11 mouse cellular contexts compared by ENCODE assay signal in genomic region chr7:46839861-46840260, GRCm38 (mm10). TPM values are rescaled to one million over a fixed set of nuclear protein-coding genes. Genes with fewer than 3 reads are reported as not detected.
A peak's percentile ranks its signal among the peaks of the same experiment; 100 is the strongest.
DNase-seq lines count a peak whose midpoint lies in the region; ATAC-seq and TF ChIP-seq lines count a peak whose summit lies in the region.
"Had no signal": no experiment of that assay in that cellular context is flagged by ENCODE, and none has a peak within 500 bp of the region (broad histone marks: within the 10 kb centered on the region; RNA-seq: fewer than 3 reads in every experiment).

No protein-coding gene starts in this region.

- TF ChIP-seq POLR2A in cerebellum, adult 2 months (IDR thresholded peaks at IDR 0.05; ENCODE audit: borderline replicate concordance, insufficient read depth, low read length): no peak
- no peak for TF ChIP-seq POLR2A in kidney, adult 2 months (IDR thresholded peaks at IDR 0.05; ENCODE audit: low read depth, low read length)
- no peak for TF ChIP-seq POLR2A in lung, adult 2 months (IDR thresholded peaks at IDR 0.05; ENCODE audit: borderline replicate concordance, extremely low read depth, low read depth, low read length)

- TF ChIP-seq EP300 in lung, postnatal 0 days (IDR thresholded peaks at IDR 0.05): no peak
- no peak for TF ChIP-seq EP300 in stomach, postnatal 0 days (optimal IDR thresholded peaks at IDR 0.05)

- no peak overlapping the region for H3K4me3 ChIP-seq in cerebellum, adult 2 months (replicated peaks; ENCODE audit: insufficient read depth, low read depth, low read length)
- no peak overlapping the region for H3K4me3 ChIP-seq in kidney, adult 2 months (ENCODE audit: insufficient read depth, low read depth, low read length)
- H3K4me3 ChIP-seq in lung, postnatal 0 days (ENCODE audit: low read depth, low read length): no peak overlapping the region
- no peak overlapping the region for H3K4me3 ChIP-seq in lung, adult 2 months (replicated peaks; ENCODE audit: extremely low read depth, low read depth, low read length)
- no peak overlapping the region for H3K4me3 ChIP-seq in stomach, postnatal 0 days (ENCODE audit: low read depth, low read length)
- H3K4me3 ChIP-seq in forebrain, embryonic 16.5 days (replicated peaks; ENCODE audit: low read length): no peak overlapping the region
- H3K4me3 ChIP-seq: forebrain, embryonic 15.5 days had no signal

- ATAC-seq in lung, postnatal 0 days: no peak
- ATAC-seq in stomach, postnatal 0 days (ENCODE audit: low FRiP score, low TSS enrichment): no peak
- ATAC-seq in forebrain, embryonic 16.5 days: no peak

- H3K27me3 ChIP-seq in cerebellum, adult 2 months (ENCODE audit: control insufficient read depth, insufficient read depth, low read length): no peaks in the 10 kb centered on the region
- H3K27me3 ChIP-seq in kidney, adult 2 months (replicated peaks; ENCODE audit: control insufficient read depth, insufficient read depth, low read length): no peaks in the 10 kb centered on the region
- H3K27me3 ChIP-seq in lung, postnatal 0 days (replicated peaks; ENCODE audit: insufficient read depth, low read length): no peaks in the 10 kb centered on the region
- H3K27me3 ChIP-seq in stomach, postnatal 0 days (ENCODE audit: control insufficient read depth, insufficient read depth, low read length): no peaks in the 10 kb centered on the region
- no peaks in the 10 kb centered on the region; the same call in 1 of the 2 replicates for H3K27me3 ChIP-seq in forebrain, embryonic 16.5 days (replicated peaks; ENCODE audit: control insufficient read depth, insufficient read depth, low read length)
- H3K27me3 ChIP-seq: forebrain, embryonic 15.5 days had no signal

- TF ChIP-seq CTCF in cerebellum, adult 2 months (IDR thresholded peaks at IDR 0.05; ENCODE audit: borderline replicate concordance, insufficient read depth, low read depth, low read length): no peak
- no peak for TF ChIP-seq CTCF in kidney, adult 2 months (conservative IDR thresholded peaks at IDR 0.05; ENCODE audit: insufficient read depth, insufficient read length, low read depth, low read length)
- no peak for TF ChIP-seq CTCF in lung, postnatal 0 days (IDR thresholded peaks at IDR 0.05)
- TF ChIP-seq CTCF in lung, adult 2 months (IDR thresholded peaks at IDR 0.05; ENCODE audit: insufficient read depth, low read length): no peak
- no peak for TF ChIP-seq CTCF in stomach, postnatal 0 days (IDR thresholded peaks at IDR 0.05; ENCODE audit: low read depth)

- 91% methylated on average over 5 of the region's 5 CpGs for WGBS in cerebellum, adult 2 months
- 65% methylated on average over 5 of the region's 5 CpGs for WGBS in kidney, adult 2 months
- WGBS in lung, postnatal 0 days: 66% methylated on average over 5 of the region's 5 CpGs
- 70% methylated on average over 5 of the region's 5 CpGs for WGBS in lung, adult 2 months
- 49% methylated on average over 5 of the region's 5 CpGs for WGBS in stomach, postnatal 0 days
- WGBS in forebrain, embryonic 16.5 days: 66% methylated on average over 5 of the region's 5 CpGs

- H3K9ac ChIP-seq in lung, postnatal 0 days (replicated peaks; ENCODE audit: low read depth): no peak overlapping the region
- no peak overlapping the region for H3K9ac ChIP-seq in stomach, postnatal 0 days (ENCODE audit: low read length)
- H3K9ac ChIP-seq in forebrain, embryonic 16.5 days (replicated peaks; ENCODE audit: low read depth, low read length): no peak overlapping the region
- H3K9ac ChIP-seq: forebrain, embryonic 15.5 days had no signal

- peak overlapping the region; percentile 90; the same call in 1 of the 2 replicates for H3K27ac ChIP-seq in cerebellum, adult 2 months (ENCODE audit: insufficient read depth, low read length)
- H3K27ac ChIP-seq in kidney, adult 2 months (ENCODE audit: insufficient read depth, low read depth, low read length): peak overlapping the region; percentile 99
- H3K27ac ChIP-seq in lung, postnatal 0 days (ENCODE audit: low read length): peak overlapping the region; percentile 87
- peak overlapping the region; percentile 92 for H3K27ac ChIP-seq in stomach, postnatal 0 days (replicated peaks)
- H3K27ac ChIP-seq in forebrain, embryonic 16.5 days (ENCODE audit: low read length): no peak overlapping the region

- no peak for DNase-seq in cerebellum, adult 2 months
- DNase-seq in cerebellum, adult 18-20 months: no peak
- no peak for DNase-seq in kidney, adult 2 months
- DNase-seq in kidney, adult 8-10 months: no peak
- DNase-seq in lung, postnatal 0 days (ENCODE audit: low spot score): no peak
- no peak for DNase-seq in lung, adult 2 months
- DNase-seq in stomach, postnatal 0 days (ENCODE audit: low spot score): no peak
- DNase-seq: thymus, adult 18-20 months had no signal

- H3K4me2 ChIP-seq in lung, postnatal 0 days (replicated peaks; ENCODE audit: low read depth, low read length): no peak overlapping the region
- no peak overlapping the region for H3K4me2 ChIP-seq in stomach, postnatal 0 days (replicated peaks; ENCODE audit: low read depth)
- H3K4me2 ChIP-seq in forebrain, embryonic 16.5 days (ENCODE audit: low read length): no peak overlapping the region

- no peaks in the 10 kb centered on the region for H3K36me3 ChIP-seq in kidney, adult 2 months (ENCODE audit: control insufficient read depth, insufficient read depth, low read length)
- H3K36me3 ChIP-seq in lung, postnatal 0 days (ENCODE audit: insufficient read depth, low read length): no peaks in the 10 kb centered on the region
- H3K36me3 ChIP-seq in stomach, postnatal 0 days (ENCODE audit: control insufficient read depth, insufficient read depth, low read length): no peaks in the 10 kb centered on the region
- no peaks in the 10 kb centered on the region for H3K36me3 ChIP-seq in forebrain, embryonic 16.5 days (ENCODE audit: control insufficient read depth, insufficient read depth)
- H3K36me3 ChIP-seq: forebrain, embryonic 15.5 days; midbrain, embryonic 10.5 days had no signal

- peaks cover 14% of the 10 kb centered on the region for H3K4me1 ChIP-seq in cerebellum, adult 2 months (ENCODE audit: control insufficient read depth, insufficient read depth, low read length)
- H3K4me1 ChIP-seq in kidney, adult 2 months (ENCODE audit: control insufficient read depth, insufficient read depth, low read length): peaks cover 28% of the 10 kb centered on the region
- H3K4me1 ChIP-seq in lung, postnatal 0 days (ENCODE audit: insufficient read depth, low read depth, low read length): peaks cover 28% of the 10 kb centered on the region
- H3K4me1 ChIP-seq in lung, adult 2 months (ENCODE audit: control insufficient read depth, insufficient read depth, low read length): peaks cover 26% of the 10 kb centered on the region
- H3K4me1 ChIP-seq in stomach, postnatal 0 days (replicated peaks; ENCODE audit: control insufficient read depth, insufficient read depth): peaks cover under 1% of the 10 kb centered on the region; the same call in 1 of the 2 replicates
- peaks cover 26% of the 10 kb centered on the region for H3K4me1 ChIP-seq in forebrain, embryonic 16.5 days (replicated peaks; ENCODE audit: control insufficient read depth, insufficient read depth, low read length)

- H3K9me3 ChIP-seq in lung, postnatal 0 days (ENCODE audit: low read length): no peaks in the 10 kb centered on the region
- no peaks in the 10 kb centered on the region for H3K9me3 ChIP-seq in stomach, postnatal 0 days (ENCODE audit: control insufficient read depth, low read length)
- H3K9me3 ChIP-seq in forebrain, embryonic 16.5 days (ENCODE audit: control insufficient read depth, low read length): no peaks in the 10 kb centered on the region
- H3K9me3 ChIP-seq: forebrain, embryonic 15.5 days; midbrain, embryonic 10.5 days had no signal

RNA-seq across cellular contexts. Expression of gene Ldha, which starts 1.4 kb away (rescaled TPM):
- 209 and 227 TPM in 2 replicates for polyA plus RNA-seq in cerebellum, adult 2 months (2012; rRNA removed)
- 665 and 667 TPM in 2 replicates for polyA plus RNA-seq in kidney, adult 2 months (2012; rRNA removed)
- 533 and 589 TPM in 2 replicates for polyA plus RNA-seq in lung, postnatal 0 days (2015; fragmentation: Nextera tagmentation; extraction: Ambion mirVana)
- 223 and 371 TPM in 2 replicates for polyA plus RNA-seq in lung, adult 2 months (2012; rRNA removed)
- polyA plus RNA-seq in stomach, postnatal 0 days (2015; fragmentation: Nextera tagmentation; extraction: Ambion mirVana): 718 and 816 TPM in 2 replicates
- 782 and 824 TPM in 2 replicates for polyA plus RNA-seq in forebrain, embryonic 16.5 days (2015; fragmentation: Nextera tagmentation; extraction: Ambion mirVana)

RNA-seq across cellular contexts. Expression of gene Ldhc, which starts 21.1 kb away (rescaled TPM):
- not detected in 2 replicates for polyA plus RNA-seq in cerebellum, adult 2 months (2012; rRNA removed)
- 0.42 and 0.67 TPM in 2 replicates for polyA plus RNA-seq in kidney, adult 2 months (2012; rRNA removed)
- polyA plus RNA-seq in lung, postnatal 0 days (2015; fragmentation: Nextera tagmentation; extraction: Ambion mirVana): 0.11 TPM in 1 of 2 replicates, not detected in the other
- not detected in 2 replicates for polyA plus RNA-seq in lung, adult 2 months (2012; rRNA removed)
- polyA plus RNA-seq in stomach, postnatal 0 days (2015; fragmentation: Nextera tagmentation; extraction: Ambion mirVana): not detected in 2 replicates
- 0.20 TPM in 1 of 2 replicates, not detected in the other for polyA plus RNA-seq in forebrain, embryonic 16.5 days (2015; fragmentation: Nextera tagmentation; extraction: Ambion mirVana)
- polyA plus RNA-seq: forebrain, embryonic 15.5 days; midbrain, embryonic 10.5 days had no signal

RNA-seq across cellular contexts. Expression of gene Gtf2h1, which starts 44.0 kb away (rescaled TPM):
- 33.2 and 33.8 TPM in 2 replicates for polyA plus RNA-seq in cerebellum, adult 2 months (2012; rRNA removed)
- polyA plus RNA-seq in kidney, adult 2 months (2012; rRNA removed): 9.8 and 11.6 TPM in 2 replicates
- polyA plus RNA-seq in lung, postnatal 0 days (2015; fragmentation: Nextera tagmentation; extraction: Ambion mirVana): 29.1 and 30.6 TPM in 2 replicates
- polyA plus RNA-seq in lung, adult 2 months (2012; rRNA removed): 6.7 and 7.4 TPM in 2 replicates
- 28.0 and 29.0 TPM in 2 replicates for polyA plus RNA-seq in stomach, postnatal 0 days (2015; fragmentation: Nextera tagmentation; extraction: Ambion mirVana)
- polyA plus RNA-seq in forebrain, embryonic 16.5 days (2015; fragmentation: Nextera tagmentation; extraction: Ambion mirVana): 52.3 and 56.7 TPM in 2 replicates

RNA-seq across cellular contexts. Expression of gene Hps5, which starts 44.0 kb away (rescaled TPM):
- polyA plus RNA-seq in cerebellum, adult 2 months (2012; rRNA removed): 20.8 and 21.7 TPM in 2 replicates
- 31.0 and 41.7 TPM in 2 replicates for polyA plus RNA-seq in kidney, adult 2 months (2012; rRNA removed)
- 12.7 and 13.7 TPM in 2 replicates for polyA plus RNA-seq in lung, postnatal 0 days (2015; fragmentation: Nextera tagmentation; extraction: Ambion mirVana)
- 12.3 and 15.4 TPM in 2 replicates for polyA plus RNA-seq in lung, adult 2 months (2012; rRNA removed)
- polyA plus RNA-seq in stomach, postnatal 0 days (2015; fragmentation: Nextera tagmentation; extraction: Ambion mirVana): 6.4 and 7.0 TPM in 2 replicates
- polyA plus RNA-seq in forebrain, embryonic 16.5 days (2015; fragmentation: Nextera tagmentation; extraction: Ambion mirVana): 16.9 and 17.7 TPM in 2 replicates
